ENCODE assay signal across 8 mouse cellular contexts in genomic region chr9:72183925-72184324, GRCm38 (mm10).
DNase-seq lines count a peak whose midpoint lies in the region; ATAC-seq lines count a peak whose summit lies in the region.

No protein-coding gene starts in this region.

- H3K4me1 ChIP-seq in heart, embryonic 12.5 days (replicated peaks): no peaks in the 10 kb centered on the region
- H3K4me1 ChIP-seq in intestine, embryonic 16.5 days (ENCODE audit: control insufficient read depth, insufficient read depth, low read length): no peaks in the 10 kb centered on the region

- no peak overlapping the region for H3K9ac ChIP-seq in heart, embryonic 12.5 days
- no peak overlapping the region for H3K9ac ChIP-seq in intestine, embryonic 16.5 days (ENCODE audit: low read depth, low read length)

- WGBS in heart, embryonic 12.5 days: 81% methylated on average over 10 of the region's 10 CpGs
- WGBS in intestine, embryonic 16.5 days: 76% methylated on average over 10 of the region's 10 CpGs

- DNase-seq in heart, adult 18-20 months: peak; percentile 68 to 76
- peak; percentile 29 for DNase-seq in Muller cell, postnatal 12 days (ENCODE audit: inconsistent ontology term)
- peak; percentile 81 for DNase-seq in cerebellum, adult 11 months
- peak; percentile 66 for DNase-seq in gonadal fat pad, adult 2 months (ENCODE audit: low read depth)
- DNase-seq in spleen, adult 18-20 months: no peak
- DNase-seq in frontal cortex, adult 2 months (ENCODE audit: extremely low spot score in 1 of 2, low spot score in 1 of 2): no peak

- no peaks in the 10 kb centered on the region for H3K9me3 ChIP-seq in heart, embryonic 12.5 days (replicated peaks)
- H3K9me3 ChIP-seq in intestine, embryonic 16.5 days (ENCODE audit: control insufficient read depth, low read length): no peaks in the 10 kb centered on the region

- H3K4me3 ChIP-seq in heart, embryonic 12.5 days: no peak overlapping the region
- no peak overlapping the region for H3K4me3 ChIP-seq in intestine, embryonic 16.5 days (ENCODE audit: low read length)

- no peaks in the 10 kb centered on the region for H3K36me3 ChIP-seq in heart, embryonic 12.5 days
- H3K36me3 ChIP-seq in intestine, embryonic 16.5 days (ENCODE audit: control insufficient read depth, insufficient read depth, low read length): no peaks in the 10 kb centered on the region

- no peak overlapping the region for H3K4me2 ChIP-seq in heart, embryonic 12.5 days
- H3K4me2 ChIP-seq in intestine, embryonic 16.5 days (ENCODE audit: low read depth, low read length): no peak overlapping the region

- H3K27me3 ChIP-seq in heart, embryonic 12.5 days (replicated peaks): no peaks in the 10 kb centered on the region
- no peaks in the 10 kb centered on the region for H3K27me3 ChIP-seq in intestine, embryonic 16.5 days (replicated peaks; ENCODE audit: control insufficient read depth, insufficient read depth, low read length)

- ATAC-seq in heart, embryonic 12.5 days (ENCODE audit: insufficient number of reproducible peaks, low FRiP score): no peak
- ATAC-seq in intestine, embryonic 16.5 days: no peak

- H3K27ac ChIP-seq in heart, embryonic 12.5 days (ENCODE audit: poor library complexity, severe bottlenecking): no peak overlapping the region
- no peak overlapping the region for H3K27ac ChIP-seq in intestine, embryonic 16.5 days (ENCODE audit: low read length)

Comparison
In these comparisons a context has a peak if more than half of its experiments do, and no peak if none do; other contexts are left out.
1. DNase-seq: peak in heart, adult 18-20 months (2 of 2), Muller cell, postnatal 12 days (single experiment), cerebellum, adult 11 months (single experiment) and gonadal fat pad, adult 2 months (single experiment); none in spleen, adult 18-20 months (0 of 2) and frontal cortex, adult 2 months (0 of 2).